Mouse (Mus musculus): ENCODE measurements at regions not wholly inside any gene's neighbourhood (a gene's known extent, or its start where the extent isn't known, plus 50 kb on each side); places are given as distances from the start of the nearest gene placed in this dataset.

- TF ChIP-seq CTCF (IDR thresholded peaks at IDR 0.05; ENCODE audit: borderline replicate concordance, extremely low read depth, insufficient read depth, insufficient read length) (no peak), POLR2A (IDR thresholded peaks at IDR 0.05; ENCODE audit: borderline replicate concordance, extremely low read depth, insufficient read depth, insufficient read length, poor library complexity, severe bottlenecking) (no peak)
These were observed 144.7 kb upstream of the Teddm2 start for GRCm38 (mm10) chr1:154044712-154045111.
